Mouse (Mus musculus) myocyte (in vitro differentiated cells): ENCODE data around the gene Exog. TPM values are rescaled to one million over a fixed set of nuclear protein-coding genes. Genes with fewer than 3 reads are reported as not detected.

ENCODE experiments used
- H3K27me3 ChIP-seq: one replicate; pipeline ENCODE4 v1.6.1; 2011; ENCODE audit not compliant: control insufficient read depth, insufficient read depth, insufficient read length
- H3K36me3 ChIP-seq: one replicate; pipeline ENCODE4 v1.6.1; 2011; ENCODE audit not compliant: control insufficient read depth, insufficient read depth
- H3K4me2 ChIP-seq: one replicate; pipeline ENCODE4 v1.6.1; 2011; ENCODE audit warnings: low read depth, control low read depth
- H3K4me3 ChIP-seq: one replicate; pipeline ENCODE4 v1.5.1; 2011; ENCODE audit warnings: mild to moderate bottlenecking, control low read depth, moderate library complexity
- H3K79me2 ChIP-seq: one replicate; pipeline ENCODE4 v1.6.1; 2011; ENCODE audit not compliant: control insufficient read depth, insufficient read depth
- H3ac ChIP-seq: one replicate; pipeline ENCODE4 v1.6.1; 2011; ENCODE audit not compliant: control insufficient read depth, insufficient read length
- CEBPB ChIP-seq: IDR thresholded peaks from 2 replicates; pipeline ENCODE4 v1.6.1; 2011; ENCODE audit warnings: mild to moderate bottlenecking, moderate library complexity; ENCODE audit not compliant: poor library complexity, insufficient read depth, severe bottlenecking
- E2F4 ChIP-seq: IDR thresholded peaks from one replicate; pipeline ENCODE4 v1.6.1; 2011; ENCODE audit warnings: mild to moderate bottlenecking, control low read depth, moderate library complexity; ENCODE audit not compliant: insufficient read depth
- MAX ChIP-seq: IDR thresholded peaks from one replicate; pipeline ENCODE4 v1.6.1; 2011; ENCODE audit warnings: low read depth, mild to moderate bottlenecking, control low read depth
- MYOD1 ChIP-seq, 3 experiments: IDR thresholded peaks; one replicate each; pipeline ENCODE4 v1.6.1; 2011; ENCODE audit warnings: control low read depth in 2 of 3, low read depth in 2 of 3, mild to moderate bottlenecking in 2 of 3, moderate library complexity in 1 of 3; ENCODE audit not compliant: insufficient read length in 2 of 3, control insufficient read depth in 1 of 3
- MYOG ChIP-seq, 3 experiments: IDR thresholded peaks; one replicate each; pipeline ENCODE4 v1.6.1; 2011; ENCODE audit warnings: control low read depth in 2 of 3, low read depth in 2 of 3, mild to moderate bottlenecking in 2 of 3; ENCODE audit not compliant: insufficient read length in 2 of 3, control insufficient read depth in 1 of 3, insufficient read depth in 1 of 3
- POLR2A ChIP-seq: IDR thresholded peaks from one replicate; pipeline ENCODE4 v1.6.1; 2011; ENCODE audit warnings: low read depth, mild to moderate bottlenecking, control low read depth, moderate library complexity; ENCODE audit not compliant: insufficient read length
- POLR2AphosphoS2 ChIP-seq: IDR thresholded peaks from one replicate; pipeline ENCODE4 v1.6.1; 2011; ENCODE audit warnings: low read depth, control low read depth; ENCODE audit not compliant: insufficient read length
- REST ChIP-seq: IDR thresholded peaks from one replicate; pipeline ENCODE4 v1.6.1; 2011; ENCODE audit warnings: mild to moderate bottlenecking, control low read depth, moderate library complexity; ENCODE audit not compliant: insufficient read depth, insufficient read length
- SRF ChIP-seq: IDR thresholded peaks from one replicate; pipeline ENCODE4 v1.6.1; 2011; ENCODE audit warnings: low read depth; ENCODE audit not compliant: control insufficient read depth, insufficient read length
- TCF12 ChIP-seq: IDR thresholded peaks from one replicate; pipeline ENCODE4 v1.6.1; 2011; ENCODE audit warnings: mild to moderate bottlenecking, control low read depth; ENCODE audit not compliant: poor library complexity, insufficient read depth, severe bottlenecking
- TCF3 ChIP-seq: IDR thresholded peaks from one replicate; pipeline ENCODE4 v1.6.1; 2011; ENCODE audit warnings: low read depth, control low read depth; ENCODE audit not compliant: insufficient read length
- USF1 ChIP-seq: IDR thresholded peaks from one replicate; pipeline ENCODE4 v1.6.1; 2011; ENCODE audit warnings: low read depth, mild to moderate bottlenecking, control low read depth, moderate library complexity
- polyA plus RNA-seq: library from polyadenylated mRNA; unstranded; fragments of >200 nt; fragmentation: generic; extraction: Trizol; gene quantifications from one replicate; pipeline ENCODE4 v1.2.1, GENCODE M21; 2012; ENCODE audit warnings: missing spikeins

Exog gene
- polyA plus RNA-seq, 1 experiment, result 4.0 TPM

GRCm38 (mm10) chr9:119484868-119485267 lies 40.1 kb downstream of the Exog start:
- H3K4me2 ChIP-seq, result no peak overlapping the region
- no peak overlapping the region for H3ac ChIP-seq
- TF ChIP-seq POLR2A, result no peak
- TF ChIP-seq MYOG (IDR thresholded peaks at IDR 0.05; ENCODE audit: control insufficient read depth in 1 of 3, insufficient read depth in 1 of 3, insufficient read length in 2 of 3, low read depth in 2 of 3), result peak in 1 of 3 experiments; percentile 9
- no peak for TF ChIP-seq CEBPB
- no peak for TF ChIP-seq USF1
- TF ChIP-seq E2F4, result no peak
- TF ChIP-seq POLR2AphosphoS2, result no peak
- no peak for TF ChIP-seq REST
- H3K27me3 ChIP-seq, result no peaks in the 10 kb centered on the region
- H3K4me3 ChIP-seq, result no peak overlapping the region
- H3K79me2 ChIP-seq, result no peaks in the 10 kb centered on the region
- no peaks in the 10 kb centered on the region for H3K36me3 ChIP-seq

- no peak overlapping the region for H3K4me2 ChIP-seq
- no peak for TF ChIP-seq POLR2AphosphoS2
- no peak for TF ChIP-seq TCF12
- TF ChIP-seq MYOD1 (IDR thresholded peaks at IDR 0.05; ENCODE audit: control insufficient read depth in 1 of 3, insufficient read length in 2 of 3, low read depth in 2 of 3), result no peak
- no peak for TF ChIP-seq E2F4
- no peak for TF ChIP-seq REST
- no peak for TF ChIP-seq SRF
- no peak for TF ChIP-seq USF1
- no peak for TF ChIP-seq MAX
- TF ChIP-seq CEBPB, result no peak
- TF ChIP-seq TCF3, result no peak
- TF ChIP-seq MYOG (IDR thresholded peaks at IDR 0.05; ENCODE audit: control insufficient read depth in 1 of 3, insufficient read depth in 1 of 3, insufficient read length in 2 of 3, low read depth in 2 of 3), result no peak
- no peak for TF ChIP-seq POLR2A
- no peak overlapping the region for H3ac ChIP-seq
- H3K27me3 ChIP-seq, result no peaks in the 10 kb centered on the region
- no peaks in the 10 kb centered on the region for H3K79me2 ChIP-seq
- H3K4me3 ChIP-seq, result no peak overlapping the region
- no peaks in the 10 kb centered on the region for H3K36me3 ChIP-seq
Measured at GRCm38 (mm10) chr9:119496354-119496753, 51.6 kb downstream of the Exog start.

GRCm38 (mm10) chr9:119496960-119497359 lies 52.2 kb downstream of the Exog start:
- Histone ChIP-seq H3K79me2 (no peaks in the 10 kb centered on the region), H3K4me3 (no peak overlapping the region), H3K27me3 (no peaks in the 10 kb centered on the region), H3K4me2 (no peak overlapping the region), H3ac (no peak overlapping the region), H3K36me3 (no peaks in the 10 kb centered on the region)
- TF ChIP-seq USF1 (no peak), POLR2A (no peak), MAX (no peak), SRF (no peak), TCF3 (no peak), MYOD1 (IDR thresholded peaks at IDR 0.05; ENCODE audit: control insufficient read depth in 1 of 3, insufficient read length in 2 of 3, low read depth in 2 of 3) (no peak), POLR2AphosphoS2 (no peak), CEBPB (no peak), REST (no peak), E2F4 (no peak), TCF12 (no peak), MYOG (IDR thresholded peaks at IDR 0.05; ENCODE audit: control insufficient read depth in 1 of 3, insufficient read depth in 1 of 3, insufficient read length in 2 of 3, low read depth in 2 of 3) (no peak)

GRCm38 (mm10) chr9:119497546-119498246 lies 53.0 kb downstream of the Exog start:
- TF ChIP-seq MYOG (IDR thresholded peaks at IDR 0.05; ENCODE audit: control insufficient read depth in 1 of 3, insufficient read depth in 1 of 3, insufficient read length in 2 of 3, low read depth in 2 of 3) (no peak), CEBPB (no peak), MYOD1 (IDR thresholded peaks at IDR 0.05; ENCODE audit: control insufficient read depth in 1 of 3, insufficient read length in 2 of 3, low read depth in 2 of 3) (no peak), MAX (no peak), POLR2AphosphoS2 (no peak), POLR2A (no peak), USF1 (no peak), TCF3 (no peak), REST (no peak), SRF (no peak), TCF12 (no peak)
- no peaks in the 10 kb centered on the region for H3K36me3 ChIP-seq
- H3K4me2 ChIP-seq, result no peak overlapping the region
- H3K4me3 ChIP-seq, result no peak overlapping the region
- H3ac ChIP-seq, result no peak overlapping the region
- H3K27me3 ChIP-seq, result no peaks in the 10 kb centered on the region
- no peaks in the 10 kb centered on the region for H3K79me2 ChIP-seq

- Histone ChIP-seq H3K4me3 (no peak overlapping the region), H3K27me3 (no peaks in the 10 kb centered on the region), H3K36me3 (no peaks in the 10 kb centered on the region), H3K79me2 (no peaks in the 10 kb centered on the region), H3ac (no peak overlapping the region), H3K4me2 (no peak overlapping the region)
- TF ChIP-seq POLR2A (no peak), TCF12 (no peak), MAX (no peak), POLR2AphosphoS2 (no peak), USF1 (no peak), REST (no peak), MYOG (IDR thresholded peaks at IDR 0.05; ENCODE audit: control insufficient read depth in 1 of 3, insufficient read depth in 1 of 3, insufficient read length in 2 of 3, low read depth in 2 of 3) (no peak), CEBPB (no peak), MYOD1 (IDR thresholded peaks at IDR 0.05; ENCODE audit: control insufficient read depth in 1 of 3, insufficient read length in 2 of 3, low read depth in 2 of 3) (no peak), TCF3 (no peak), E2F4 (no peak), SRF (no peak)
Measured at GRCm38 (mm10) chr9:119498247-119498607, 53.5 kb downstream of the Exog start.
